Mouse (Mus musculus) stomach, embryonic 14.5 days (tissue): ENCODE results near the gene Gm9999. TPM values are rescaled to one million over a fixed set of nuclear protein-coding genes. Genes with fewer than 3 reads are reported as not detected.

Experiments
- ATAC-seq: fragments of 200-750 bp; cut with Nextera tagmentation; 2 replicates; pipeline ENCODE4 v1.8.0; 2017; ENCODE audit warnings: low read depth, moderate TSS enrichment; ENCODE audit not compliant: insufficient number of reproducible peaks, insufficient read depth, low FRiP score
- H3K27ac ChIP-seq: fragments of 300-500 bp; sonication (generic); 2 replicates; pipeline ENCODE4 v1.5.1; 2014; ENCODE audit warnings: mild to moderate bottlenecking, low read length, moderate library complexity, mixed read lengths
- H3K27me3 ChIP-seq: fragments of 300-500 bp; sonication (generic); 2 replicates; pipeline ENCODE4 v1.6.1; 2014; ENCODE audit warnings: low read length, control low read depth, mixed read lengths; ENCODE audit not compliant: control insufficient read depth, insufficient read depth
- H3K36me3 ChIP-seq: fragments of 300-500 bp; sonication (generic); 2 replicates; pipeline ENCODE4 v1.6.1; 2014; ENCODE audit warnings: mild to moderate bottlenecking, control low read depth, low read length, moderate library complexity, mixed read lengths; ENCODE audit not compliant: control insufficient read depth, insufficient read depth
- H3K4me1 ChIP-seq: fragments of 300-500 bp; sonication (generic); 2 replicates; pipeline ENCODE4 v1.6.1; 2014; ENCODE audit warnings: low read length, control low read depth, mixed read lengths; ENCODE audit not compliant: control insufficient read depth, insufficient read depth
- H3K4me2 ChIP-seq: fragments of 300-500 bp; sonication (generic); replicated peaks from 2 replicates; pipeline ENCODE4 v1.6.1; 2014; ENCODE audit warnings: low read depth, low read length, control low read depth
- H3K4me3 ChIP-seq: fragments of 300-500 bp; sonication (generic); 2 replicates; pipeline ENCODE4 v1.5.1; 2014; ENCODE audit warnings: low read depth, low read length, control low read depth
- H3K9ac ChIP-seq: fragments of 300-500 bp; sonication (generic); replicated peaks from 2 replicates; pipeline ENCODE4 v1.6.1; 2014; ENCODE audit warnings: low read depth, mild to moderate bottlenecking, control low read depth, low read length, moderate library complexity, mixed read lengths
- H3K9me3 ChIP-seq: fragments of 300-500 bp; sonication (generic); 2 replicates; pipeline ENCODE4 v1.6.1; 2016; ENCODE audit warnings: low read depth, low read length, control low read depth; ENCODE audit not compliant: control insufficient read depth
- WGBS: fragments of 180-500 bp; shearing (Covaris S2); extraction: QIAGEN DNeasy Blood & Tissue Kit; methylation state at CpG from one replicate; pipeline ENCODE4 v1.1.7; 2014; 5-methylcytosine and 5-hydroxymethylcytosine counted together
- polyA plus RNA-seq: library from polyadenylated mRNA; unstranded; fragments of >200 nt; fragmentation: Nextera tagmentation; extraction: Ambion mirVana; gene quantifications from 2 replicates; pipeline ENCODE4 v1.2.1, GENCODE M21; 2014

Gene Gm9999
- polyA plus RNA-seq, 1 experiment from 2014 or later: not detected

DNA sequence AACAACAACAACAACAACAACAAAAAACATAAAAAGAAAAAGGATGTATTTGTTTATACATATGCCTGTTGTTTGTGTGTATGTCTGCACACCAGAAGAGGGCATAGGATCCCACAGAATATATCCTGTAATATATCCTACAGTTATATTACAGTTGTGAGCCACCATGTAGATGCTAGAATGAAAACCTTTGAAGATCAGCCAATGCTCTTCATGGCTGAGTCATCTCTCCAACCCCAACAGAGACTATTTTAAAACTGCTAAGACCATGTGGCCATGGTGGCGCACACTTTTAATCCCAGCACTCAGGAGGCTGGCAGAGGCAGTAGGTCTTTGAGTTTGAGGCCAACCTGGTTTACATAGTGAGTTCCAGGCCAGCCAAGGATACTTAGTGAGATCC lies 44.1 kb downstream of the Gm9999 start:
- no peak overlapping the region for H3K4me2 ChIP-seq
- no peak overlapping the region for H3K27ac ChIP-seq
- no peaks in the 10 kb centered on the region for H3K36me3 ChIP-seq
- no peaks in the 10 kb centered on the region for H3K4me1 ChIP-seq
- H3K27me3 ChIP-seq: no peaks in the 10 kb centered on the region
- H3K9ac ChIP-seq: no peak overlapping the region
- no peaks in the 10 kb centered on the region for H3K9me3 ChIP-seq
- ATAC-seq: no peak
- 91% methylated on average over 1 of the region's 1 CpGs for WGBS
- no peak overlapping the region for H3K4me3 ChIP-seq

DNA sequence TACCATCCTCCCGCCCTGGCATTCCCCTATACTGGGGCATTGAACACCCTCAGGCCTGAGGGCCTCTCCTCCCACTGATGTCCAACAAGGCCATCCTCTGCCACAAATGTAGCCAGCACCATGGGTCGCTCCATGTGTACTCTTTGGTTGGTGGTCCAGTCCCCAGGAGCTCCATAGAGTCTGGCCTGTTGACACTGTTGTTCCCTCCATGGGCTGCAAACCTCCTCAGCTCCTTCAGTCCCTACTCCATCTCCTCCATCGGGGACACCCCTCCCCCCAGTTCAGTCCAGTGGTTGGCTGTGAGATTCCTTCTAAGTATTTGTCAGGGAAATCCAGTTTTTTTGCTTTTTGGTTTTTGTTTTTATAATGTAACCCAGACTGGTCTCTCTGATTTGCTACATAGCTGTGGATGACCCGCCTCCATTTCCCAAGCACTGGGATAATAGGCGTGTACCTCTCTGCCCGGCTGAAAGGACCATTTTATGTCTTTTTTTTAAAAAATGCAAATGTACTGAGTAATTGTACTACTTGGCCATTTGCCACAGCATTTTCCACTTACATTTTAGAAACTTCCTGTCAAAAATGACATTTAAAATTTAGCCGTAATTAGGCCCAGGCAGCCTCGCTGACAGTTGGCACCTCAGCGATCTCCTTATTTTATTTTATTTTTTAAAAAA lies 47.3 kb downstream of the Gm9999 start:
- no peak for ATAC-seq
- no peaks in the 10 kb centered on the region for H3K27me3 ChIP-seq
- no peaks in the 10 kb centered on the region for H3K36me3 ChIP-seq
- H3K9ac ChIP-seq: no peak overlapping the region
- WGBS: 81% methylated on average over 9 of the region's 9 CpGs
- no peak overlapping the region for H3K4me2 ChIP-seq
- H3K4me1 ChIP-seq: no peaks in the 10 kb centered on the region
- H3K9me3 ChIP-seq: no peaks in the 10 kb centered on the region
- no peak overlapping the region for H3K4me3 ChIP-seq
- no peak overlapping the region for H3K27ac ChIP-seq

DNA sequence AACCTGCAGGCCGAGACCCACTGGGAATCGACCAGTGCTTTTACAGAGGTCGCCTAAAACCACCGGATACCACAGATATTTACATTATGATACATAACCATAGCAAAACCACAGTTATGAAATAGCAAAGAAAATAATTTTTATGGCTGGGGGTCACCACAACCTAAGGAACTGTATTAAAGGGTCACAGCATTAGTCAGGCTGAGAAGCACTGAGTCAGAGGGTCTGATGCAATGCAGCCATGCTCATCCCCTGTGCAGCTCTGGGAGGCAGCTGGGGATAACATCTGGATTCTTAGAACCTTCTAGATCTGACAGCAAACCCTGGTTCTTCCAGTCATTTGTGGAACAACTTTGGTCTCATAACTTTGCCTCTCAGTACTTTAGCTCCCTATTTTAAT lies 48.0 kb downstream of the Gm9999 start:
- H3K36me3 ChIP-seq: no peaks in the 10 kb centered on the region
- H3K9ac ChIP-seq: no peak overlapping the region
- H3K4me3 ChIP-seq: no peak overlapping the region
- no peaks in the 10 kb centered on the region for H3K27me3 ChIP-seq
- H3K9me3 ChIP-seq: no peaks in the 10 kb centered on the region
- no peaks in the 10 kb centered on the region for H3K4me1 ChIP-seq
- ATAC-seq: no peak
- H3K27ac ChIP-seq: no peak overlapping the region
- H3K4me2 ChIP-seq: no peak overlapping the region
- 76% methylated on average over 4 of the region's 4 CpGs for WGBS

DNA sequence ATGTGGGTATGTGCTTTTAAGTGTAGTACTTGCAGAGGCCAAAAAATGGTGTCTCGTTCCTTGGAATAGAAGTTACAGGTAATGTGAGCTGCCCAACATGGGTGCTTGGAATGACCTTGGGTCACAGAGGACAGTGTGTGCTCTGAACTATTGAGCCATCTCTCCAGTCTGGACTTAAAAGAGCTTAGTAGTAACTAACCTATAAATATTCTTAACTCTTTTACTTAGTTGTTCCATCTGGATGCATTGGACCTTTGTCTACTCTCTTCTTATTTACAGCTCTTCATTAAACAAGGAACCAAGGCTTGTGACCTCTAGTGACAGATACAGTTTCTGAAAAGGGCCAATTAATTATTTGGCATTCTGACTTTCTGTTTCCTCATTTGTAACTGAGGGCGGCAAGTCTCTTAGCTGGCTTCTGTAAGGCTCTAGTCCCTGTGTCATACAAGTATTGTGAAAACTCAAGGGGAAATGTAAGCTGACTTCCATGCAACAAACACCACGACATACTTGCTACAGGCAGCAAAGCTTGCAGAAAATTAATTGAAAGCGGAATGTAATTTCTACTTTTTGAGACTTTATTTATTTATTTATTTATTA lies 51.5 kb downstream of the Gm9999 start:
- no peaks in the 10 kb centered on the region for H3K9me3 ChIP-seq
- no peak for ATAC-seq
- no peaks in the 10 kb centered on the region for H3K36me3 ChIP-seq

DNA sequence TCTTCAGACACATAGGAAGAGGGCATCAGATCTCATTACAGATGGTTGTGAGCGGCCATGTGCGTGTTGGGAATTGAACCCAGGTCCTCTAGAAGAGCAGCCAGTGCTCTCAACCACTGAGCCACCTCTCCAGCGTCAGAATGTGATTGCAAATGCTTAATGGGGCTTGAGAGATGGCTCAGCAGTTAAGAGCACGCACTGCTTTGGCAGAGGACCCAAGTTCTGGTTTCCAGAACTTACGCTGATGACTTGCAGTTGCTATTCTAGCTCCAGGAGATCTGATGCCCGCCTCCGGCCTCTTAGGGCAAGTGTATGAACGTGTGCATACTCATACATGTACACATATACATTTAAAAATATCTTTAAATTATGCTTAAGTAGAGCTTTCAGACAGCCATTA lies 52.0 kb downstream of the Gm9999 start:
- H3K27ac ChIP-seq: no peak overlapping the region
- no peak overlapping the region for H3K4me3 ChIP-seq
- no peaks in the 10 kb centered on the region for H3K27me3 ChIP-seq
- H3K36me3 ChIP-seq: no peaks in the 10 kb centered on the region
- WGBS: 68% methylated on average over 8 of the region's 8 CpGs
- H3K9me3 ChIP-seq: no peaks in the 10 kb centered on the region
- no peak overlapping the region for H3K4me2 ChIP-seq
- ATAC-seq: no peak
- no peak overlapping the region for H3K9ac ChIP-seq
- no peaks in the 10 kb centered on the region for H3K4me1 ChIP-seq

More for the DNA sequence above, 51.5 kb downstream of the Gm9999 start:
- H3K4me2 ChIP-seq: no peak overlapping the region
- no peak overlapping the region for H3K27ac ChIP-seq
- H3K4me3 ChIP-seq: no peak overlapping the region
- WGBS: 86% methylated on average over 4 of the region's 4 CpGs
- H3K9ac ChIP-seq: no peak overlapping the region
- H3K4me1 ChIP-seq: no peaks in the 10 kb centered on the region
- no peaks in the 10 kb centered on the region for H3K27me3 ChIP-seq

Other genes with a start within 250 kb of the Gm9999 start
- 0.59 and 1.2 TPM in 2 replicates for gene Saa1, start 240.6 kb upstream of the Gm9999 start, polyA plus RNA-seq
- gene Saa2, start 231.8 kb upstream of the Gm9999 start, polyA plus RNA-seq: not detected in 2 replicates
- 23.6 and 24.3 TPM in 2 replicates for gene Hps5, start 187.5 kb upstream of the Gm9999 start, polyA plus RNA-seq
- gene Gtf2h1, start 187.5 kb upstream of the Gm9999 start, polyA plus RNA-seq: 40.8 and 47.8 TPM in 2 replicates
- 1,645 and 1,742 TPM in 2 replicates for gene Ldha, start 142.1 kb upstream of the Gm9999 start, polyA plus RNA-seq
- 0.24 TPM in 1 of 2 replicates, not detected in the other for gene Ldhc, start 122.4 kb upstream of the Gm9999 start, polyA plus RNA-seq
- 169 and 179 TPM in 2 replicates for gene Tsg101, start 63.6 kb upstream of the Gm9999 start, polyA plus RNA-seq
- gene Uevld, start 25.1 kb upstream of the Gm9999 start, polyA plus RNA-seq: 13.1 and 13.4 TPM in 2 replicates
- gene Spty2d1, start 24.8 kb downstream of the Gm9999 start, polyA plus RNA-seq: 18.0 and 19.2 TPM in 2 replicates
- gene Tmem86a, start 67.0 kb downstream of the Gm9999 start, polyA plus RNA-seq: 24.3 and 25.6 TPM in 2 replicates
- 2.2 and 2.5 TPM in 2 replicates for gene Ptpn5, start 150.1 kb downstream of the Gm9999 start, polyA plus RNA-seq
- not detected in 2 replicates for gene Mrgpra6, start 221.3 kb downstream of the Gm9999 start, polyA plus RNA-seq